Mouse (Mus musculus) kidney, adult 2 months (tissue): ENCODE data around the gene Xkr8.

Experiments
- CTCF ChIP-seq: fragments of 200-500 bp; conservative IDR thresholded peaks from 2 replicates; pipeline ENCODE4 v1.5.1; 2011; ENCODE audit warnings: low read depth, mild to moderate bottlenecking, control low read depth, low read length, moderate library complexity, mixed read lengths; ENCODE audit not compliant: insufficient read depth, insufficient read length
- POLR2A ChIP-seq: fragments of 200-500 bp; IDR thresholded peaks from one replicate; pipeline ENCODE4 v1.6.1; 2011; ENCODE audit warnings: low read depth, low read length, control low read depth

GRCm38 (mm10) chr4:132728233-132728632 lies 4.1 kb downstream of the Xkr8 start:
- TF ChIP-seq CTCF: no peak
- no peak for TF ChIP-seq POLR2A
